Mouse (Mus musculus): Measurements from ENCODE around the gene Olfr1037. TPM values are rescaled to one million over a fixed set of nuclear protein-coding genes. Genes with fewer than 3 reads are reported as not detected.

Olfr1037 gene
- polyA plus RNA-seq, 1 experiment from 2014 or later = not detected

Other genes with a start within 250 kb of the Olfr1037 start
- gene Olfr1019, start 241.9 kb downstream of the Olfr1037 start, polyA plus RNA-seq (2014; fragmentation: Nextera tagmentation; extraction: Ambion mirVana) = not detected in 2 replicates
- not detected in 2 replicates for gene Olfr1020, start 240.4 kb downstream of the Olfr1037 start, polyA plus RNA-seq (2014; fragmentation: Nextera tagmentation; extraction: Ambion mirVana)
- gene Olfr1022, start 218.8 kb downstream of the Olfr1037 start, polyA plus RNA-seq (2014; fragmentation: Nextera tagmentation; extraction: Ambion mirVana) = not detected in 2 replicates
- gene Olfr1023, start 201.7 kb downstream of the Olfr1037 start, polyA plus RNA-seq (2014; fragmentation: Nextera tagmentation; extraction: Ambion mirVana) = not detected in 2 replicates
- gene Olfr1024, start 182.3 kb downstream of the Olfr1037 start, polyA plus RNA-seq (2014; fragmentation: Nextera tagmentation; extraction: Ambion mirVana) = not detected in 2 replicates
- gene Olfr1025-ps1, start 172.2 kb downstream of the Olfr1037 start, polyA plus RNA-seq (2014; fragmentation: Nextera tagmentation; extraction: Ambion mirVana) = not detected in 2 replicates
- gene Olfr1026, start 165.8 kb downstream of the Olfr1037 start, polyA plus RNA-seq (2014; fragmentation: Nextera tagmentation; extraction: Ambion mirVana) = not detected in 2 replicates
- not detected in 2 replicates for gene Olfr1028, start 136.9 kb downstream of the Olfr1037 start, polyA plus RNA-seq (2014; fragmentation: Nextera tagmentation; extraction: Ambion mirVana)
- not detected in 2 replicates for gene Olfr1029, start 113.5 kb downstream of the Olfr1037 start, polyA plus RNA-seq (2014; fragmentation: Nextera tagmentation; extraction: Ambion mirVana)
- gene Olfr1030, start 108.1 kb downstream of the Olfr1037 start, polyA plus RNA-seq (2014; fragmentation: Nextera tagmentation; extraction: Ambion mirVana) = not detected in 2 replicates
- not detected in 2 replicates for gene Olfr1031, start 97.1 kb downstream of the Olfr1037 start, polyA plus RNA-seq (2014; fragmentation: Nextera tagmentation; extraction: Ambion mirVana)
- not detected in 2 replicates for gene Olfr1032, start 81.8 kb downstream of the Olfr1037 start, polyA plus RNA-seq (2014; fragmentation: Nextera tagmentation; extraction: Ambion mirVana)
- 2.6 and 5.0 TPM in 2 replicates for gene Olfr1033, start 66.8 kb downstream of the Olfr1037 start, polyA plus RNA-seq (2014; fragmentation: Nextera tagmentation; extraction: Ambion mirVana)
- gene Olfr1034, start 41.5 kb downstream of the Olfr1037 start, polyA plus RNA-seq (2014; fragmentation: Nextera tagmentation; extraction: Ambion mirVana) = 0.07 TPM in 2 replicates
- gene Olfr1036, start 13.4 kb downstream of the Olfr1037 start, polyA plus RNA-seq (2014; fragmentation: Nextera tagmentation; extraction: Ambion mirVana) = not detected in 2 replicates
- not detected in 2 replicates for gene Olfr1039, start 48.5 kb upstream of the Olfr1037 start, polyA plus RNA-seq (2014; fragmentation: Nextera tagmentation; extraction: Ambion mirVana)
- not detected in 2 replicates for gene Olfr1040, start 59.3 kb upstream of the Olfr1037 start, polyA plus RNA-seq (2014; fragmentation: Nextera tagmentation; extraction: Ambion mirVana)
- gene Olfr1042, start 74.5 kb upstream of the Olfr1037 start, polyA plus RNA-seq (2014; fragmentation: Nextera tagmentation; extraction: Ambion mirVana) = not detected in 2 replicates
- gene Olfr1043, start 80.1 kb upstream of the Olfr1037 start, polyA plus RNA-seq (2014; fragmentation: Nextera tagmentation; extraction: Ambion mirVana) = not detected in 2 replicates
- gene Olfr1044, start 90.4 kb upstream of the Olfr1037 start, polyA plus RNA-seq (2014; fragmentation: Nextera tagmentation; extraction: Ambion mirVana) = not detected in 2 replicates
- gene Olfr52, start 98.3 kb upstream of the Olfr1037 start, polyA plus RNA-seq (2014; fragmentation: Nextera tagmentation; extraction: Ambion mirVana) = not detected in 2 replicates
- gene Olfr1045, start 115.6 kb upstream of the Olfr1037 start, polyA plus RNA-seq (2014; fragmentation: Nextera tagmentation; extraction: Ambion mirVana) = not detected in 2 replicates
- not detected in 2 replicates for gene Olfr1046, start 131.9 kb upstream of the Olfr1037 start, polyA plus RNA-seq (2014; fragmentation: Nextera tagmentation; extraction: Ambion mirVana)
- not detected in 2 replicates for gene Olfr1047, start 144.0 kb upstream of the Olfr1037 start, polyA plus RNA-seq (2014; fragmentation: Nextera tagmentation; extraction: Ambion mirVana)
- gene Olfr1048, start 152.9 kb upstream of the Olfr1037 start, polyA plus RNA-seq (2014; fragmentation: Nextera tagmentation; extraction: Ambion mirVana) = not detected in 2 replicates
- gene Olfr1049, start 170.9 kb upstream of the Olfr1037 start, polyA plus RNA-seq (2014; fragmentation: Nextera tagmentation; extraction: Ambion mirVana) = not detected in 2 replicates
- gene Olfr1051, start 191.7 kb upstream of the Olfr1037 start, polyA plus RNA-seq (2014; fragmentation: Nextera tagmentation; extraction: Ambion mirVana) = not detected in 2 replicates
- gene Olfr1052, start 205.1 kb upstream of the Olfr1037 start, polyA plus RNA-seq (2014; fragmentation: Nextera tagmentation; extraction: Ambion mirVana) = not detected in 2 replicates
- gene Olfr1053, start 227.9 kb upstream of the Olfr1037 start, polyA plus RNA-seq (2014; fragmentation: Nextera tagmentation; extraction: Ambion mirVana) = not detected in 2 replicates
- not detected in 2 replicates for gene Olfr1054, start 248.0 kb upstream of the Olfr1037 start, polyA plus RNA-seq (2014; fragmentation: Nextera tagmentation; extraction: Ambion mirVana)

Measured in stomach, embryonic 14.5 days (tissue).